Mouse (Mus musculus) adrenal gland (tissue): ENCODE measurements around the gene Fam117b.

Experiments used
- intact Hi-C: fragments of 180-260 bp; cut with DNase I; formaldehyde crosslinking; loops from one replicate; pipeline ENCODE4 v1.15.1; 2025

Fam117b gene

DNA sequence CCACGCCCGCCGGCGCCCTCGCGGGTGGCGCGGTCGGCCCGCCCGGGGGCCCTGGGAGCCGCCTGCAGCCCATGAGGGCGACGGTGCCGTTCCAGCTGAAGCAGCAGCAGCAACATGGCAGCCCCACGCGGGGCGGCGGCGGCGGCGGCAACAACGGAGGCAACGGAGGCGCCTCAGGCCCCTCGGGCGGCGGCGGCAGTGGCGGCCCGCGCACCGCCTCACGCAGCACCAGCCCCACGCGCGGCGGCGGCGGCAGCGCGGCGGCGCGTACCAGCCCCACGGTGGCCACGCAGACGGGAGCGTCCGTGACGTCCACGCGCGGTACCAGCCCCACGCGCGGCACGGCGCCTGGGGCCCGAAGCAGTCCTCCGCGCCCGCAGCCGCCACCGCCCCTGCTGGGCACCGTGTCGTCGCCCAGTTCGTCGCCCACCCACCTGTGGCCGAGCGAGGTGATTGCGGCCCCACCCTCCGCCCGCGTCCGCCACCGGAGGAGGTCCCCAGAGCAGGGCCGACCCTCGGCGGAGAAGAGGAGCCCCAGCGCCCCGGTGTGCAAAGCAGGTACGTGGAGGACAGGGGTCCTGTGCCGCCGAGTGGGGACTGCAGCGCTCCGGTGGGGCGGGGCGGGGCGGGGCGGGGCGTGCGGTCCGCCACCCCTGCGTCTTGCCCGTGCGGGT is 526 bp downstream of the Fam117b start:
- intact Hi-C loops: no loop called here

DNA sequence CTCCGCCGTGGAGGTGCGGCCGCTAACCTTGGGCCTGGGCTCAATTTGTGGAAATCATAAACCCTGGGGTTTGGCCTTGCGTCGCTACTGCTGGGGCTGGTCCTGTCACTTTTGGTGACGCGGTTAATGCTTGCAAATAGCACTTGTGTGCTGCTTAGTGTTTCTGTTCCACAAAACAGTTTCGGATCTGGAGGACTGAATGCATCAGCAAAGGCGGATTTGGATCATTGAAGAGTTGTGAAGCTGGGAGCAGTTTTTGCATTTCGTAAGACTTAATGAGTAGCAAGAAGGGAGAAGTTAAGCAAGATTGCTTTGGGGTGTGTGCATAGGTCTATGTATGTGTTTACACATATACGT is 1.0 kb downstream of the Fam117b start:
- intact Hi-C loops: no loop called here

DNA sequence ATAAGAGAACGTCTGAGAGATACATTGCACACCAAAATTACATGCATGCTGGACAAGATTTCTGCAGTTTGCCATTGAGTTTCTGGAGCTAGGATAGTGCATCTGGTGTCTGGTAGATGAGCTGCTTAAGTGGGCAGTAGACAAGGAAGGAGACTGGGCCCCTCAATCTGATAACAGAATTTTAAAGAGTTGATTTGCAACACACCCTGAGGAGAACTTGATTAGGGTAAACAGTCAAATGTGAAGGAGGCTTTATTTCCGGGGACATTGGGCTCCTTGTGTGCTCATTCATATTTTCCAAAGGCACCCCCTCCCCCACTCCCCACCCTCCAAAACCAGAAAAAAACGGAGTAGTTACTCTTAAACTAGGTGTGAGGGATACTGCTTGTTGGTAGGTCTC is 2.0 kb downstream of the Fam117b start:
- intact Hi-C loops: no loop called here

DNA sequence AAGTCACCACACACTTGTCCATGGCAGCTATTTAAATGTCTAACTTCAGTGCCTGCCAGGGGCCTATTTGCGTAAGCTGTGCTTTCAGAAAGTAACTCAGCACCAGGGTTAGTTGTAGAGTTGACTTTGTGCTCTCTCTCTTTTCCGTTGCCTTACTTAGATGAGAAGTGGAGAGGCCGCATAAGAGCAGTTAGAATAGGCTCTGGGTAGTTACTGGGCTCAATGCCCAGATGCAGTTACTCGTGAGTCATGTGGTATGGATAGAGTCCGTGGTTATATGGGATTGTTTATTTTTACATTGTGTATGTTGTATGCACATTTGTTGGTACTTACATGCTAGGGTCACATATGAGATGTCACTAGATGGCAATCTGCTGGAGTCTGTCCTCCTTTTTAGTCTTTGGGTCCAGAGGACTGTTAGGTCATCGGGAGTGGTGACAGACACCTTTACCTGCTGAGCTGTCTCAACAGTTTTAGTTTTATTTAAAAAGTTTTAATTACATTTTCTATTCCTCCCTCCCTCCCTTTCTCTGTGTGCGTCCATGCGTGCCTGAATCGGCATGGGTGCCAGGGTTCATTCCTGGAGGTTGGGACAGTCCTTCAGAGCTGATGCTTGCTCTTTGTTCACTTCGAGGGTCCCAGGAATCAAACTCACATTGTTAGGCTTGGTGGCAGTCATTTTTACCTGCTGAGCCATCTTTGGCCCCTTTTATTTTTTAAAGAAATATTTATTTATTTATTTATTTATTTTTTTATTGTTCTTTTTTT is 3.2 kb downstream of the Fam117b start:
- intact Hi-C loops: no loop called here

DNA sequence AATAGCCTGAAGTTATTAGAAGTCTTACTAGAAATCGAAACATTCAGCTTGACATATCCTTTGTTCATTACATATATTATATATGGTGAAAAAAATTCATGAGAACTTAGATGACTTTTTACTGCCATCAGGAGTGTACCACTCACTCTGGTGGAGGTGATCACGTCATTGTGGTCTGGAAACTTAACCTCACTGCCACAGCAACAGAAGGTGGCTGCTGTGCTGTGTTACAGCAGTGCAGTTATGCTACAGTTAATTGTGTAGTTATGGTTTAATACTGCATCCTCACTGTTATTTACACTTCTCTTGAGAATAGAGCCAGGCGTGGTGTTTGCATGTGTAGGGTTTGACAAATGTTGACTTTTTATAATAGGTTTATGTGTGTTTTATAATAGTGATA is 4.6 kb downstream of the Fam117b start:
- intact Hi-C loops: no loop called here

DNA sequence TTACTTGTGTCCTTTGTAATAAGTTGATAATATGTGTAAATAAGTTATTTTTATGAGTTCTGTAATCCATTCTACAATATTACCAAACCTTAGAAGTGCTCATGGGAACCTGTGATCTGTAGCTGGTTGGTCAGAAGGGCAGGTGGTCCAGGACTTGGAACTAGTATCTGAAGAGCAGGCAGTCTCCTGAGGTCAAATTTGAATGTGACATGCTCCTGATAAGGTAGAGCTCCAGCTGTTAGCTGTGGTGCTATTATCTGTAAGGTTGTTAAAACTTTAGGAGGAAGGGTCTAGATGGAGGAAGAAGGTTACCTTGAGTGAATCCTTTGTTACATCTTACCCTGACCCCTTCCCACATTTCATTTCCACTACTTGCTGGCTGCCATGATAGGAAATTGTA is 5.3 kb downstream of the Fam117b start:
- intact Hi-C loops: no loop called here

DNA sequence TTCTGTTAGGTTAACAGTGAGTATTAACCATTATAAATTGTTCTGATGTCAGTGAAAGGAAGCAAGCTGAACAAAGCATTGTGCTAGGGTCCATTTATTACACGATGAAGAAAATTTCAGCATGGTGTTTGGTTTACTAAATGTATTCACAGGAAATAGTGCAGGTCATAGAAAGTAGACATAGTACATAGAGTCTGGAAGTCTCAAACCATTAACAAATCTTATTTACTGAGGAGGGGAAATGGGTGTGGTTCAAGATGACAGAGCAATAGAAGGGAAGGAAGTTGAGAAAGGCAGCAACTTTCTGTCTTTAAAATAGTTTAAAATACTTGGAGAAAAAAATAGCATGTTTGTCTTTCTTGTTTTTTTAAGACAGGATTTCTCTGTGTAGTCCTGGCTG is 10.4 kb downstream of the Fam117b start:
- intact Hi-C loops: no loop called here

DNA sequence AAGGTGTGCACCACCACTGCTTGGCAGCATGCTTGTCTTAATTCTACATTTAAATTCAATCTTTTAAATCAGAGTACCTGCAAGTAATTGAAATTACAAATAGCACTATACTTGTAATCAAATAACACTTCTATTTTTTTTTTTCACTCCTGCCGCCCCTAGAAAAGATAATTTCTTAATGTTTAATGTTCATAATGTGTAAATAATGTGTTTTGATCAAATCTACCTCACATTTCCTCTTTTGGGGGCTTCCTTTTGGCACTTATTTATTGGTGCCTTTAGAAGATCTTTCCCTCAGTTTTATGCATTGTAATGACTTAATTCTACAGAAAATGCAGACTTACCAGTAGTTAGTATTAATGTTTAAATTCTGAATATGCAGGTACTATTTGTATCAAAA is 10.9 kb downstream of the Fam117b start:
- intact Hi-C loops: no loop called here

DNA sequence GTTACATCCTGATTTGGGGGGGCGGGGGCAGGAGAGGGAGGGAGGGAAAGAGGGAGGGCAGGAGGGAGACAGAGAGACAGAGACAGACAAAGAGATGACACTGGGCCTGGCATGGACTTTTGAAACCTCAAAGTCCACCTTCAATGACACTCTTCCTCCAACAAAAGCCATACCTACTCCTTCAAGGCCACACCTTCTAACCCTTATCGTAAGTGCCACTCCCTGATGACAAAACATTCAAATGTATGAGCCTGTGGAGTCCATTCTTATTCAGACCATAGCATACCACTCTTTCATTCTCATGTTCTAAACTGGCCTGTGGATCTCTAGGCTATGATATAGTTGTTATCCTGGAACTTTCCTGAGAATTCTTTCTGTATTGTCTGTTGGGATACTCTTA is 11.6 kb downstream of the Fam117b start:
- intact Hi-C loops: no loop called here

DNA sequence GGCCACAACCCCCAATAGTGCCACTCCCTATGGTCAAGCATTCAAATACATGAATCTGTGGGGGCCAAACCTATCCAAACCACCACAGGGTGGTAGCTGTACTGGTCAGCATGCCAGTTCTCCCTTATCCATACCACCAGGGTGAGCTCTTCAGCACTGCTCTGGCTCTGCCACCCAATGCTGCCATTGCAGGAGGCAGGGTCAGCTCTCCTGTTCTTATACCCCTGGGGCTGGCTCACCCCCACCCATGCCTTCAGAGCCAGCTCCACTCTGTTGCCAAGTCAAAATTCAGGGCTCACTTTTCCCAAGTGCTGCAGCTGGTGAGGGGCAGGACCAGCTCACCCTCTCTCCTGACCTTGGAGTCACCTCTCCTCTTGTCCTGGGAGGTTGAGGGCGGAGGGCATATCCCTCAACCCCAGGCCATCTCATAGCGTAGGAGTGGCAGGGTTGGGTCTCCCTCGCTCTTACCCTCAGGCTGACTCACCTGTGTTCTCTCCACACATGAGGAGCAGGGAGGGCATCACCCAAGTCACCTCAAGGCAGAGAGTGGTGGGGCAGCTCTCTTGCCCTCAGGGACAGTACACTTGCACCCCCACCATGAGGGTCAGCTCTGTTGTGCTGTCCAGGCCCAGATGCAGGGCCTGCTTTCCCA is 13.3 kb downstream of the Fam117b start:
- intact Hi-C loops: no loop called here

DNA sequence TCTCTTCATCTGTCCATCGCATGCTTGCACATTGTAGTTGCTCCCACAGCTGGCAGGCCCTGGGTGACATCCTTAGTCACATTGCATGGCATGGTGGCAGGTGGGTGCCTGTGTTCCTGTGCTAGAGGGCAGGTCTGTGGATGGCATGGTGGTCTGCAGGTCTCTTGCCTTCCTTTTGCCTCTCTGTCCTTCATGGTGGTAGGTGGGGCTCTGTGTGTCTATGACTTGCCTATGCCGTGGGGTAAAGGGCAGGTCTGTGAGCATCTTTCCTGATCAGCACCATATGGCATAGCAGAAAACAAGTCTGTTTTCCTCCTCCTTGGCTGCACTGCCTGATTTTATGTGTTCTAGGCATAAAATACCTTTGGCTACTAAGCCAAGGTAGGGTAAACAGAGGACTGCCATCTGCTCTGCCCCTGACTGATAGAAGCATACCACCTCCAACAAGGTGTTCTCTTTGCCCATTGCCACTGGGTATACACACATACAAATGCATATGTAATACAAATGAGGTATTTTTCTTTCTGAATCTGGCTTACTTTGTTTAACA is 14.4 kb downstream of the Fam117b start:
- intact Hi-C loops: no loop called here

DNA sequence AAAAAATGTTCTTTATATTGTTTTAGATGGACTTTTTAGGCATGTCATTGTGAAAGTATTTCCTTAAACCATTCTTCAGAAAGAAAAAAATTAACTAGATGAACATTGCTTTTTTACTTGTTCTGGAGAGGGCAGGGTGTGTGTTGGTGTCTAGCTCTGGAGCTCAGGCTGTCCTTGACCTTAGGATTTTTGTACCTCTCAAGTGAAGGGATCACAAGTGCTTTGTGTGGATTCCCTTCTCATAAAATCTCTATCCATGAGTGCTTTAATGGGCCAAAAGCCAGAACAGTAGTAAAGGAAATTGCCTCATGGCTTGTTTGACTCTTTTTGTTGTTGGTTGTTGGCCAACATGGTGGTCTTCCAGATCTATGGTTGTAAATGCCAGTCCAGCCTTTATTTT is 18.1 kb downstream of the Fam117b start:
- intact Hi-C loops: no loop called here

DNA sequence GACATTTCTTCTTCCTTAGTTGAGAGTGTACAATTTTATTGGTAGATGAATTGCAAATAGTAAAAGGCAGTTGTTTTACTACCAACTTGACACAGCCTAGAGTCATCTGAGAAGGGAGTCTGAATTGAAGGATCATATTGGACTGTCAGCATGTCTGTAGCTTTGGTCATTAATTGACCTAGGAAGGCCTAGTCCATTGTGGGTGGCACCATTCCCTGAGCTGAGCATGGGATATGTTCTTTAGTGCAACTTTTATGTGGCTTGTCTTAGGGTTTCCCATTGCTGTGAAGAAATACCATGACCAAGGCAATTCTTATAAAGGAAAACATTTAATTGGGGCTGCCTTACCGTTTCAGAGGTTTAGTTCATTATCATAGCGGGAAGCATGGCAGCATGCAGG is 20.2 kb downstream of the Fam117b start:
- intact Hi-C loops: no loop called here

DNA sequence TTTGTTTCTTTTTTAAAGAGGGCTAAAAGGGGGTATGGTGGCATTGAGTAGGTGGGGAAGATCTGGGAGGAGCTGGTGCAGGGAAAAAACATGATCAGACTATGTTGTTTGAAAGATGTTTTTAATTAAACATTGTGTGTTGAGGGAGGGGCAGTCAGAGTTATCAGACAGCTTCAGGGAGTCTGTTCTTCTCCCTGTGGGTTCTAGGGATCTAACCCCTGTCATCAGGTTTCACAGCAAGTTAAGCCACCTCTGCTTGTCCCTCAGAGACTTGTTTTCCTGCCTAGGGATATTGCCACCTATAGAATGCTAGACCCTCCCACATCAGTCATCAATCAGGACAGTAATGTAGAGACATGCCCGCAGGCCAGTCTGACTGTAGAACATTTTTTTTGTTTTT is 28.3 kb downstream of the Fam117b start:
- intact Hi-C loops: no loop called here

DNA sequence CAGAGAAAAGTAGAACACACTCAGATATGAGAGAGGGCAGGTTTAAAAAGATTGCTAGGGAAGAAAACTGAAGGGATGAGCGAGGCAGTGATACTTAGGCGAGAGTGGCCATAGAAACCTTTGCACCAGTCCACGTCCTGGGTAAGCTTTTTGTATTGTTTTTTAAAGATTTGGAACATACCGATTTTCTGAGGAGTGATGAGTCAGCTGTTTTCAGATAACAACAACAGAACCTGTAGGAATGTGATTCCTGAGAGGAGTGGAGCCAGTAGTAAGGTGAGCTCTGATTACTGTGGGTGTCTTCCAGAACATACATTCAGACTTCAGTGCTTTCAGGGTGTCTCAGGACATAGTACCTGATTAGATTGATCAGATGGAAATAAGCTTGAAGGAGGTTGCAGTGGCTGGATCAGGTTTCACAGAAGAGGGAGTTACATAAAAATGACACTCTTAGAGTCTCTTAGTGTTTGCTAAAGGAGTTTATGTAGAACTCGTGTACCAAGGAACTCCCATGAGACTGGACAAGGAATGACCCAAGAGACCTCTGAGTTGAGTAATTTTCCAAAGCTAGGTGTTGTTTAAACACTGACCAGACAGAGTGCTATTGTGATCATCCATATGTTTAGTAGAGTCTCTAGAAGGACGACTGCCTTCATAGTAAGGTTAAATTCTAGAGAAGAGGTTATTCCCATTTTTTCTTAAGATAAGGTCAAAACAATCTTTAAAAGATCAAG is 29.4 kb downstream of the Fam117b start:
- intact Hi-C loops: no loop called here

DNA sequence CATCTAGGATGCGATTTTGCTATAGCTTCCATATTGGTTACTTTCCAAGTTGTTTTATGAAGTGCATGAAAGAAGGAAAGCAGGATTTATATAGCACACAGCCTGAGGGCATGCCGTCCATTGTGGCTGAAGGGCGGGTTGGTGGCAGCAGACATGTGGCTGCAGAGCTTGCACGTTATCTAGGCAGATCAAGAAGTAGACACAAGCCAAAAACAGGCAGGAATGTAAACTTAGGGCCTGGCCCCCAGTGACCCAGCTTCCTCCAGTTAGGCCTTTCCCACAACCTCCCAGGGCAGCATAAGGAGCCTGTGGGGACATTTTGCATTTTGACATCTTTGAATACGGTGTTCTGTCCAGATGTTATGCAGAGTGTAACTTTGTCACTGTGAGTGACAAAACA is 31.0 kb downstream of the Fam117b start:
- intact Hi-C loops: no loop called here

DNA sequence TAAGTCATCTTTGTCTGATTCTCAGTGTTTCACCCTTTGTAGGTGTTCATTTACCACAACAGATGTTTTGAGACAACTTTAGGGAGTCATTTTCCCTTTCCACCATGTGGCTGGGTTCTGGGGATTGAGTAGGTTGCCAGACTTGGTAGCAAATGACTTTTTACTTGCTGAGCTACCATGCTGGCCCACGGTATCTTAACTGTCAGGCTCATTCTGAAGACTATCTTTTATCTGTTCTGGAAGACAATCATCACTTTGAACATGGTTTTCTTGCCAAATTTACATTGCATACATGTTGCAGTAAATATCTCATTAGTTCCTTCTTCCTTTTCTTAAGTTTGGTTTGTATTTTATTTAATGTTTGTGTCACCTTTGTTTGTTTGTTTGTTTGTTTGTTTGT is 33.2 kb downstream of the Fam117b start:
- intact Hi-C loops: no loop called here

DNA sequence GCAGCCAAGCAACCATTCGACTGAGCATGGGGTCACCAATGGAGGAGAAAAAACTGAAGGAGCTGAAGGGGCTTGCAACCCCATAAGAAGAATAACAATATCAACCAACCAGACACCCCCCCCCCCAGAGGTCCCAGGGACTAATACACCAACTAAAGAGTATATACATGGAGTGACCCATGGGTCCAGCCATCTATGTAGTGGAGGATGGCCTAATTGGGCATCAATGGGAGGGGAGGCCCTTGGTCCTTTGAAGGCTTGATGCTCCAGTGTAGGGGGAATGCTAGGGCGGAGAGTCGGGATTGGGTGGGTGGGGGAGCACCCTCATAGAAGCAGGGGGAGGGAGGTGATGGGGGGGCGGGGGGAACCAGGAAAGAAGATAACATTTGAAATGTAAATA is 34.7 kb downstream of the Fam117b start:
- intact Hi-C loops: no loop called here

DNA sequence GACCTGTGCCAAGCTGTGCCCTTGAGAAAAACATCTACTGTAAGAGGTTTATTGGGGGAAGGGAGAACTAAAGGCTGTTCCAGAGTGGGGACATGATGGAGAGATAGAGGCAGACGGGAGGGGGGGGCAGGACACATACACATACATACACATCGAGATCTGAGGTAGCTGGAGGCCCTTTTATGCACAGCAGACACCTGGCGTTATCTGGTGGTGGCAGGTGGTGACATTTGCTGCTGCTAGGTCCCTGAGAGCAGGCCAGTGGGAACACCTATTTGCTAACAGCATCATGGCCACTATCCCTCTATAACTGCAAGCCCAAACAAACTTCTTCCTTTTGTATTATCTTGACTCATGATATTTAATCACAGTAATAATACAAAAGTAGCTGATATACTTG is 44.4 kb downstream of the Fam117b start:
- intact Hi-C loops: no loop called here

DNA sequence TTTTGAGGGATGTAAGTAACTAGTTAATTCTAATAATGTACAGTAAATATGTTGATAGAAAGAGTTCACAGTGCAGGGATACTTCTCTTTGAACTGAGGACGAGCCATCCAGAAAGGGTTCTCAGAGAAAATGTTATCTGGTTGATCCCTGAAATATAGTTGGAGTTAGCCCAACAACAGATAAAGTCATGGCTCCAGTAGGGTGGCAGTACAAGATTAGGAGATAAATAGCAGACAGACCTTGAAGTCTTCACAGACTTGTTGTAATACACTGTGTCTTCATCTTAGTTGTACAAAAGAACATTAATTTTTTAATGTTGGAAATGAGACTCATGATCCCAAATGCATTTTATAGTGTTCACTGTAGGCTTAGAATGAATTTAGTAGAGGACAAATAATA is 47.1 kb downstream of the Fam117b start:
- intact Hi-C loops: no loop called here

DNA sequence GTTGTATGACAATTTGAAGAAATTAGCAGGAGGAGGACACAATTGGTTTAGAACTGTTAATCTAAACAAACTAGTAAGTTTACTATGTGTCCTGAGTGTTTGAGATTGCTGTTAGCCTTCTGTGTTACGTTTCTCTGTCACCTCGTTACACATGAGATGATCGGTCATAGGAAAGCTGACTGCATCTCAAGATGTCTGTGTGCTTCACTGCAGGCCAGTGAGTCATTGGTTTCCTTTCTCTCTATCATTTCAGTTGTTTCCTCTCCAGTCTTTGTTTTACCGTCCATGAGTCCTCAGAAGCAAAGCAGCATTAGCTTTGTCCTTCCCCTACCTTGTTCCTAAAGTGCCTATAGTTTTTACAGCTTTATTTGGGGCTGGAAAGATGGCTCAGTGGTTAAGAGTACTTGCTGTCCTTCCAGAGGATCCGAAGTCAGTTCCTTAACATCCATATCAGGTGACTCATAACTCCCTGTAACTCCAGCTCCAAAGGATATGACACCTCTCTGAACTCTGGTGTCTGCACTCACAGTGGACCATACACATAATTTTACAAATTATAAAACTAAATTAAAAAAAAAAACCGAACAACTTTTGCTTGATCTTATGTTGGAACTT is 53.5 kb downstream of the Fam117b start:
- intact Hi-C loops: loop anchor here (2.0 kb wide), 1 partner anchor 83 kb away; no protein-coding TSS in a partner anchor
